Mouse (Mus musculus) CH12.LX (cell line): ENCODE results near the gene Usp35. TPM values are rescaled to one million over a fixed set of nuclear protein-coding genes. Genes with fewer than 3 reads are reported as not detected.

Experiments
- DNase-seq: peaks from one replicate; pipeline ENCODE4 v3.0.0-alpha.2; 2013; ENCODE audit errors: extremely low read depth
- H3K27ac ChIP-seq: 2 replicates; pipeline ENCODE4 v1.5.1; 2012; ENCODE audit warnings: low read depth, mild to moderate bottlenecking, control low read depth, moderate library complexity; ENCODE audit not compliant: insufficient read depth
- H3K27me3 ChIP-seq: replicated peaks from 2 replicates; pipeline ENCODE3; 2012; ENCODE audit warnings: inconsistent platforms
- H3K36me3 ChIP-seq, 2 experiments: replicated peaks in 1 of 2; 2 replicates each; pipeline versions ENCODE3 to v1.6.1; 2012; ENCODE audit warnings: inconsistent platforms in 1 of 2, low read length in 1 of 2, mild to moderate bottlenecking in 1 of 2, mixed read lengths in 1 of 2, moderate library complexity in 1 of 2; ENCODE audit not compliant: control insufficient read depth in 1 of 2, insufficient read depth in 1 of 2
- H3K4me1 ChIP-seq, 2 experiments: 2 replicates each; pipeline ENCODE4 v1.6.1; 2012; ENCODE audit warnings: inconsistent platforms in 1 of 2, moderate library complexity in 1 of 2; ENCODE audit not compliant: insufficient read depth in 2 of 2, control insufficient read depth in 1 of 2
- H3K4me2 ChIP-seq: 2 replicates; pipeline ENCODE4 v1.6.1; 2012; ENCODE audit warnings: low read depth, mild to moderate bottlenecking, control low read depth; ENCODE audit not compliant: poor library complexity, insufficient read depth, severe bottlenecking
- H3K4me3 ChIP-seq, 3 experiments: fragments of 150-350 bp in 1 of 3; sonication (generic) in 1 of 3; replicated peaks in 1 of 3; 2 replicates each; pipeline versions ENCODE3 to v1.5.1; 2011 to 2012; ENCODE audit warnings: low read depth in 2 of 3, low read length in 2 of 3, mild to moderate bottlenecking in 2 of 3, moderate library complexity in 2 of 3, control low read depth in 1 of 3, improper control_type of control experiment in 1 of 3, inconsistent platforms in 1 of 3, mixed read lengths in 1 of 3; ENCODE audit not compliant: poor library complexity in 1 of 3
- H3K79me2 ChIP-seq: replicated peaks from 2 replicates; pipeline ENCODE4 v1.6.1; 2012; ENCODE audit warnings: mild to moderate bottlenecking, moderate library complexity; ENCODE audit not compliant: control insufficient read depth, poor library complexity, insufficient read depth, severe bottlenecking; ENCODE audit errors: extremely low read depth
- H3K9ac ChIP-seq: 2 replicates; pipeline ENCODE4 v1.6.1; 2012; ENCODE audit warnings: low read depth, mild to moderate bottlenecking, control low read depth, moderate library complexity; ENCODE audit not compliant: insufficient read depth
- H3K9me3 ChIP-seq: replicated peaks from 2 replicates; pipeline ENCODE3; 2012; ENCODE audit warnings: low read length, inconsistent platforms, mixed read lengths
- CHD1 ChIP-seq: IDR thresholded peaks from 2 replicates; pipeline ENCODE4 v1.6.1; 2012; ENCODE audit warnings: low read depth, low read length, improper control_type of control experiment, inconsistent platforms
- CHD2 ChIP-seq: IDR thresholded peaks from 2 replicates; pipeline ENCODE4 v1.6.1; 2011; ENCODE audit warnings: low read length, improper control_type of control experiment
- ELF1 ChIP-seq: IDR thresholded peaks from 2 replicates; pipeline ENCODE4 v1.6.1; 2014; ENCODE audit warnings: low read depth, mild to moderate bottlenecking, inconsistent platforms, low read length, improper control_type of control experiment
- EP300 ChIP-seq: IDR thresholded peaks from 2 replicates; pipeline ENCODE4 v1.6.1; 2011; ENCODE audit warnings: low read length, improper control_type of control experiment
- ETS1 ChIP-seq: conservative IDR thresholded peaks from 2 replicates; pipeline ENCODE4 v1.6.1; 2012; ENCODE audit warnings: low read depth, mild to moderate bottlenecking, inconsistent platforms, low read length, improper control_type of control experiment, moderate library complexity
- GABPA ChIP-seq: IDR thresholded peaks from 2 replicates; pipeline ENCODE4 v1.6.1; 2012; ENCODE audit warnings: low read depth, low read length, improper control_type of control experiment, inconsistent platforms; ENCODE audit not compliant: insufficient replicate concordance
- HCFC1 ChIP-seq: IDR thresholded peaks from 2 replicates; pipeline ENCODE4 v1.6.1; 2012; ENCODE audit warnings: low read depth, mild to moderate bottlenecking, inconsistent platforms, low read length, improper control_type of control experiment
- JUN ChIP-seq: IDR thresholded peaks from 2 replicates; pipeline ENCODE4 v1.6.1; 2011; ENCODE audit warnings: low read depth, mild to moderate bottlenecking, low read length, improper control_type of control experiment, moderate library complexity; ENCODE audit not compliant: insufficient read depth
- JUND ChIP-seq: conservative IDR thresholded peaks from 2 replicates; pipeline ENCODE4 v1.6.1; 2011; ENCODE audit warnings: low read depth, low read length, improper control_type of control experiment
- KAT2A ChIP-seq: IDR thresholded peaks from 2 replicates; pipeline ENCODE4 v1.6.1; 2012; ENCODE audit warnings: low read length, improper control_type of control experiment, inconsistent platforms; ENCODE audit not compliant: insufficient replicate concordance
- MAZ ChIP-seq: IDR thresholded peaks from 2 replicates; pipeline ENCODE4 v1.6.1; 2012; ENCODE audit warnings: low read depth, mild to moderate bottlenecking, inconsistent platforms, low read length, improper control_type of control experiment, moderate library complexity
- MEF2A ChIP-seq: IDR thresholded peaks from 2 replicates; pipeline ENCODE4 v1.6.1; 2014; ENCODE audit warnings: low read depth, mild to moderate bottlenecking, inconsistent platforms, low read length, improper control_type of control experiment, borderline replicate concordance
- MYC ChIP-seq: IDR thresholded peaks from 2 replicates; pipeline ENCODE4 v1.6.1; 2011; ENCODE audit warnings: low read depth, mild to moderate bottlenecking, improper control_type of control experiment, low read length
- NELFE ChIP-seq: IDR thresholded peaks from 2 replicates; pipeline ENCODE4 v1.6.1; 2011; ENCODE audit warnings: low read depth, low read length, improper control_type of control experiment
- NRF1 ChIP-seq: IDR thresholded peaks from 2 replicates; pipeline ENCODE4 v1.6.1; 2014; ENCODE audit warnings: low read depth, mild to moderate bottlenecking, inconsistent platforms, low read length, improper control_type of control experiment, moderate library complexity
- PAX5 ChIP-seq: IDR thresholded peaks from 2 replicates; pipeline ENCODE4 v1.6.1; 2012; ENCODE audit warnings: low read length, inconsistent platforms, mixed read lengths
- POLR2A ChIP-seq: IDR thresholded peaks from 2 replicates; pipeline ENCODE4 v1.6.1; 2011; ENCODE audit warnings: low read depth, mild to moderate bottlenecking, improper control_type of control experiment, low read length
- POLR2AphosphoS2 ChIP-seq: IDR thresholded peaks from 2 replicates; pipeline ENCODE4 v1.6.1; 2011; ENCODE audit warnings: low read depth, low read length, improper control_type of control experiment
- RAD21 ChIP-seq: IDR thresholded peaks from 2 replicates; pipeline ENCODE4 v1.6.1; 2011; ENCODE audit warnings: low read depth, mild to moderate bottlenecking, low read length, improper control_type of control experiment, moderate library complexity
- SIN3A ChIP-seq: IDR thresholded peaks from 2 replicates; pipeline ENCODE4 v1.6.1; 2012; ENCODE audit warnings: low read length, improper control_type of control experiment, inconsistent platforms
- SMC3 ChIP-seq: IDR thresholded peaks from 2 replicates; pipeline ENCODE4 v1.6.1; 2011; ENCODE audit warnings: low read depth, low read length, improper control_type of control experiment
- TCF12 ChIP-seq: IDR thresholded peaks from 2 replicates; pipeline ENCODE4 v1.6.1; 2014; ENCODE audit warnings: low read depth, mild to moderate bottlenecking, inconsistent platforms, low read length, improper control_type of control experiment
- UBTF ChIP-seq: IDR thresholded peaks from 2 replicates; pipeline ENCODE4 v1.6.1; 2012; ENCODE audit warnings: low read depth, mild to moderate bottlenecking, inconsistent platforms, low read length, improper control_type of control experiment, moderate library complexity
- USF2 ChIP-seq: conservative IDR thresholded peaks from 2 replicates; pipeline ENCODE4 v1.6.1; 2011; ENCODE audit warnings: low read depth, low read length, improper control_type of control experiment
- ZMIZ1 ChIP-seq: IDR thresholded peaks from 2 replicates; pipeline ENCODE4 v1.6.1; 2012; ENCODE audit warnings: low read depth, mild to moderate bottlenecking, inconsistent platforms, low read length, improper control_type of control experiment
- dilution Hi-C: fragments of 300-500 bp; cut with MboI; formaldehyde crosslinking; loops from 2 replicates; pipeline ENCODE4 v1.14.3; 2020; ENCODE audit warnings: low sequenced_read_pairs; ENCODE audit not compliant: extremely low pct_unique_long_range_greater_than_20kb, extremely low pct_ligation_motif_present
- in situ Hi-C: fragments of 300-500 bp; cut with MboI; formaldehyde crosslinking; loops from 3 replicates; pipeline ENCODE4 v1.14.3; 2019; ENCODE audit warnings: low sequenced_read_pairs, low pct_ligation_motif_present, low pct_unique_long_range_greater_than_20kb, mixed read lengths
- polyA plus RNA-seq: library from polyadenylated mRNA; unstranded; fragments of >175 nt; gene quantifications from 2 replicates; pipeline ENCODE4 v1.2.1, GENCODE M21; 2012; ENCODE audit warnings: low read depth; ENCODE audit not compliant: insufficient read length
- total RNA-seq, 2 experiments: library from RNA; depleted of rRNA; stranded (reverse); fragments of 300-350 nt in 1 of 2; fragments of >200 nt in 1 of 2; gene quantifications; 2 replicates each; pipeline ENCODE4 v1.2.3; 2012 to 2014

Gene Usp35
- total and polyA plus RNA-seq, 3 experiments, result 1.2 to 1.8 (median 1.3) TPM

DNA sequence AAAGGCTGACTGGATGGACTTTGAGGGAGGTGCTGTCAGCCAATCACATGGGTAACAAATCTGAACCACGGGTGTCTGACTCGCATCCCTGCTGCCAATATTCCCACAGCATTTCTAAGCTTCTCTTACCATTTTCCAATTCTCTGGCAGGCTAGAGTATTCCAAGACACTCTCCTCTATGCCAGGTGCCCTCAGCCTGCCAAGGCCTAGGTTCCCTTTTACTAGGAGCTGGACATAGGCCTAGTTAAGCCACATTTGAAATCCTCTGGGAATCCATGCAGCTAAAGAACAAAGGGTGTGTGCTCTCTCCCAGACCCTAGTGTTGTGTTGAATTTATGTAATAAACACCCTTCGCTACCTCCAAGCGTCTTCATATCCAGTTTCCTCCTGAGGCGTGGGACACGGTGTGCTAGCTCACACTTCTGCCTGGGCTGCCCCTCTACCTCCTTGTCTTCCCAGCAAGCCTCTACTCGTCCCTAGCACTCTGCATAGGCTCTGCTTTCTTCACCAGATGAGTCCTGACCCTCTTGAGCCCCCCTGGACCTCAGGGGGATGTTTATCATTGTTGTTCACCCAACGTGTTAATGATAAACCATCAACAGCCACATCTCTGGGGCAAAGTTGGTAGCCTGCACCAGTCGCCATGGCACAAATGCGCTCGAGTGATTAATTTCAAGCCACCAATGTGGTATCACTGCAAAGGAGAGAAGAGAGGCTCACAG, 20.1 kb upstream of the Usp35 start:
- TF ChIP-seq POLR2AphosphoS2 (no peak), KAT2A (no peak), CHD2 (no peak), SMC3 (no peak), HCFC1 (no peak), MEF2A (no peak), NELFE (no peak), JUND (no peak), SIN3A (no peak), NRF1 (no peak), UBTF (no peak), MYC (no peak), JUN (no peak)
- peaks cover 0 to 2% of the 10 kb centered on the region in 2 experiments for H3K36me3 ChIP-seq
- H3K27me3 ChIP-seq, result no peaks in the 10 kb centered on the region
- H3K4me1 ChIP-seq, result peaks cover 18 to 37% of the 10 kb centered on the region in 2 experiments
- H3K4me2 ChIP-seq, result no peak overlapping the region
- H3K27ac ChIP-seq, result no peak overlapping the region
- H3K9ac ChIP-seq, result no peak overlapping the region
- no peak overlapping the region for H3K4me3 ChIP-seq
- dilution Hi-C loops, result no loop called here
- no peaks in the 10 kb centered on the region for H3K9me3 ChIP-seq
- H3K79me2 ChIP-seq, result no peaks in the 10 kb centered on the region
- in situ Hi-C loops, result no loop called here
- no peak for DNase-seq

DNA sequence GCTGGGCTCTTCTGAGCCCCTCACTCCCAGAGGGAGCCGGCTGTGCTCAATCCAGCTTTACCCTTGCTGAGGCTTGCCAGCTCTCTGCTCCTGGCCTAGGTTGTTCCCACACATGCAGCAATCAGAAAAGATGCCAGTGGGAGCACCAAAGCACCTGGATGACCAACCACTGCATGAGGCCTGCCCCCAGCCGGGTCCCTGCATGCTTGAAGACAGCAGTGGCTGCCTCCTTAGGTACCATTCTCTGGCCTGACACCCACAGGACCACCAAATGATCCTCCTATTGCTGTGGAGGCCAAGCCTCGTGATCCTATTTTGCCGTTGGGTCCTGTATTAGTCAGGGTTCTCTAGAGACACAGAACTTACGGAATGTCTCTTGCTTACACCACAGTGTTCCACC, 19.1 kb upstream of the Usp35 start:
- TF ChIP-seq ETS1, result no peak
- TF ChIP-seq CHD1, result no peak
- no peak for TF ChIP-seq GABPA
- TF ChIP-seq EP300, result no peak
- no peak for TF ChIP-seq POLR2AphosphoS2
- TF ChIP-seq POLR2A, result no peak
- TF ChIP-seq USF2, result no peak
- no peak for TF ChIP-seq TCF12
- TF ChIP-seq MAZ, result no peak
- no peak for TF ChIP-seq NELFE
- TF ChIP-seq ELF1, result no peak
- TF ChIP-seq ZMIZ1, result no peak
- no peak for TF ChIP-seq RAD21
- no peak for TF ChIP-seq PAX5
- no peak for TF ChIP-seq UBTF
- no peaks in the 10 kb centered on the region for H3K9me3 ChIP-seq
- in situ Hi-C loops, result no loop called here
- H3K27me3 ChIP-seq, result no peaks in the 10 kb centered on the region
- peaks cover 0 to 2% of the 10 kb centered on the region in 2 experiments for H3K36me3 ChIP-seq
- H3K79me2 ChIP-seq, result no peaks in the 10 kb centered on the region
- H3K9ac ChIP-seq, result no peak overlapping the region
- H3K4me2 ChIP-seq, result no peak overlapping the region
- dilution Hi-C loops, result no loop called here
- H3K27ac ChIP-seq, result no peak overlapping the region
- H3K4me1 ChIP-seq, result peaks cover 16 to 31% of the 10 kb centered on the region in 2 experiments
- no peak overlapping the region for H3K4me3 ChIP-seq
- DNase-seq, result no peak
